Mouse (Mus musculus) megakaryocyte, embryonic 14.5 days (primary cell): Measurements from ENCODE around the gene Kctd8. TPM values are rescaled to one million over a fixed set of nuclear protein-coding genes. Genes with fewer than 3 reads are reported as not detected.

Source experiments
- H3K27me3 ChIP-seq: replicated peaks from 2 replicates; pipeline ENCODE3; 2012; ENCODE audit warnings: inconsistent platforms
- H3K36me3 ChIP-seq: replicated peaks from 2 replicates; pipeline ENCODE3; 2012; ENCODE audit warnings: low read length, inconsistent platforms, mixed read lengths
- H3K4me1 ChIP-seq: 2 replicates; pipeline ENCODE4 v1.6.1; 2012; ENCODE audit warnings: inconsistent platforms
- H3K4me3 ChIP-seq: replicated peaks from 2 replicates; pipeline ENCODE3; 2012; ENCODE audit warnings: moderate library complexity, mild to moderate bottlenecking, inconsistent platforms
- H3K9me3 ChIP-seq: 2 replicates; pipeline ENCODE4 v1.6.1; 2012; ENCODE audit warnings: inconsistent platforms
- FLI1 ChIP-seq: IDR thresholded peaks from 2 replicates; pipeline ENCODE4 v1.6.1; 2012; ENCODE audit warnings: low read length, inconsistent platforms, mixed read lengths
- GATA1 ChIP-seq: IDR thresholded peaks from 3 replicates; pipeline ENCODE4 v1.6.1; 2012; ENCODE audit warnings: mixed read lengths, low read length, inconsistent platforms, borderline replicate concordance
- polyA plus RNA-seq: library from polyadenylated mRNA; stranded (reverse); fragments of >175 nt; gene quantifications from 2 replicates; pipeline ENCODE4 v1.2.3, GENCODE M21; 2012; ENCODE audit warnings: low replicate concordance; ENCODE audit not compliant: insufficient read depth

Gene Kctd8
- polyA plus RNA-seq, 1 experiment: not detected

DNA sequence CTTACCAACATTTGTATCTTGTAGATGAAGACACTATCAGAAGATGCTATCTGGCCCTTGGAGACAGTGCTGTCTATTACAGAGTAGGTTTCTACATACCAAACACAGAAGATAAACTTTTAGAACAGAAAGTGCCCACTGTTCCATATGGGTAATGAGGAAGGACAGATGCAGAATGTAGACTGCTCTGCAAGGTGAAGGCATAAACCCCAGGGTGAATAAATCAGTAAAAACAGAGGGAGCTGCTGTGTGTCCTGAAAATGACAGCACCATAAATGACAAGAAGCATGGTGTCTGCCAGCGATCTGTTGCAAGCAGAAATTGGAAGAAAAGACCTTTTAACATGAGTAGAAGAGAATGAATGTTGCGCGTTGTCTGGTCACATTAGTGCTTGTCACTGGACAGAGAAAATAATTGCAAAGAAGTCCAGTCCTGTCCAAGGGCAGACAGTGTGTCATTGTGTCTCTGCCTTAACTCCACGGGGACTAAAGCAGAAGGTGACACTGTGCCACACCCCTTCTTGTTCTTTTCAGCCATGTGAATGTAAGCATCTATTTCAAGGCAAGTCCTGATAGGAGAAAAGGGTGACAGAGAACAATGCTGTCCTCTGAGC is 181.5 kb downstream of the Kctd8 start:
- H3K4me1 ChIP-seq: no peaks in the 10 kb centered on the region
- H3K4me3 ChIP-seq: no peak overlapping the region
- peaks cover 3% of the 10 kb centered on the region; the same call in 1 of the 2 replicates for H3K9me3 ChIP-seq
- H3K36me3 ChIP-seq: no peaks in the 10 kb centered on the region
- H3K27me3 ChIP-seq: no peaks in the 10 kb centered on the region
- TF ChIP-seq GATA1: no peak
- no peak for TF ChIP-seq FLI1

DNA sequence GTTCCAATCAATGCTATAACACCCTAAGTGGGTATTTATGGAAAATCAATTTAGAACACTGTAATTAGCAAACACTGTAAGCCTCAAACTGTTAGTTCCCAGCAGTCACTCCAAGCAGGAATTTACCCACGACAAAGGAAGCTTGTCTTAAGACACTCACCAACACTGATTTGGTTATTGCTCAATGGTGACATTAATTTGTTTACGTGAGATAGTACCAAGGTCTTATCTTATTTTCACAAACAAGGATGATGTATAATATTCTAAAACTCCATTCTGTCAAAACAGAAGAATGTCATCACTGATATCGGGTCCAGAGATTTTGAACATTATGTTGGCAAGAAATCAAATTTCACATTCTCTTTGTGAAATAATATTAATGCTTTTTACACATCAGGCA is 185.0 kb downstream of the Kctd8 start:
- no peaks in the 10 kb centered on the region for H3K36me3 ChIP-seq
- H3K4me3 ChIP-seq: no peak overlapping the region
- no peaks in the 10 kb centered on the region for H3K4me1 ChIP-seq
- H3K9me3 ChIP-seq: peaks cover 3% of the 10 kb centered on the region
- TF ChIP-seq GATA1: no peak
- H3K27me3 ChIP-seq: no peaks in the 10 kb centered on the region

DNA sequence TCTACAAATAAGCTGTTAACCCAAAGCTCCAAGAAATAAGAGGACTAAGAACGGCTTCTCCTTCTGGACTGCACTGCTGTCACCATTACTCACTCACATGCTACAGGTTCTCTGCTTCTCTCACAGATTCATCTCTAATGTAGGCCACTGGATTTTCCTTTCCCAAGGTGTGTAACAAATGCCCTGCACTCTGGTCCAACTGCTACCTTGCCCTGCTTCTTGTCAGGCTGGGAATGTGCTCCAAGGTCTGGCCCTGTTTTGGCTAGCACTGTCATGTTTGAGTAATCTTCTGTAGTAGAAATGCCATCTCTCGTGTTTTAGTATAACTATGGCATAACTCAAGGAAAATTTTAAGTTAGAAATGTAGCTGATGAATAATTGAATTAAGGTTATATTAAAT is 195.7 kb downstream of the Kctd8 start:
- H3K9me3 ChIP-seq: peaks cover 3% of the 10 kb centered on the region; the same call in 1 of the 2 replicates
- no peaks in the 10 kb centered on the region for H3K36me3 ChIP-seq

DNA sequence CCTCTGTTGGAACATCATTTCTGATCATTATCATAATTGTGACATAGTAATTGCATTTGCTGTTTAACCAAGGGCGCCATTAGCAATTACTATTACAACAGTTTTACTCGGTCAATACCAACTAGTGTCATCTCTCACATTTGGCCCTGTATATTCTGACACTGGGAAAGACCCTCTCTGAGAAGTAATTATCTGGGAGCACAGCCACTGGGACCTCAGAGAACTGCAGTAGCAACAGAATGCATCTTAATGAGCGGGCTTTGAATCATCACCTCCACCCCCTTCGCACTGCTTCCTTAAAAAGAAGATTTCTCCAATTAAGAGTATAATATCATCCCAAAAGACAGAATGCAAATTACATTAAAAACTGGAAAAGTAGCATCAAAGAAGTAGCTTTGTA is 200.4 kb downstream of the Kctd8 start:
- Histone ChIP-seq H3K36me3 (no peaks in the 10 kb centered on the region), H3K9me3 (no peaks in the 10 kb centered on the region), H3K27me3 (no peaks in the 10 kb centered on the region), H3K4me3 (no peak overlapping the region), H3K4me1 (no peaks in the 10 kb centered on the region)
- TF ChIP-seq FLI1 (no peak), GATA1 (no peak)

More for the DNA sequence above, 195.7 kb downstream of the Kctd8 start:
- Histone ChIP-seq H3K4me3 (no peak overlapping the region), H3K4me1 (no peaks in the 10 kb centered on the region), H3K27me3 (no peaks in the 10 kb centered on the region)
- TF ChIP-seq FLI1 (no peak), GATA1 (no peak)

DNA sequence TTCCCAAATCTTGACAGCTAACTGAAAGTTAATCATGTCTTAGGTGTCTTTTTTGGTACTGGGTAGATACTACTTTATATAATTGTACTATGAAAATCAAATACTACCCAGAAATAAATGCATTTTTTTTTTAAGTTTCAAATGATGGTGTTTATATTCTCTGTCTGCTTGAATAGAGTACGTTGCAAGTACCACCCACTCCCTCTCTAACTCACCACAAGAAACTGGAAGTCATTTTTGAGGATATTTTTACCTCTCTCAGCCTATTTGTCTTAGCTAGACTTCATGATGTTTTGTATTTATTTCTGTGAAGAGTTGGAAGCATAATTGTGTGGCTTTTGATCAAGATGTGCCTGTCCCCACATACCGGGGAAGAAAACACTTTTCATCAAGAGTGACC is 232.8 kb downstream of the Kctd8 start:
- no peaks in the 10 kb centered on the region for H3K36me3 ChIP-seq
- H3K4me3 ChIP-seq: no peak overlapping the region
- no peaks in the 10 kb centered on the region for H3K27me3 ChIP-seq
- H3K9me3 ChIP-seq: 0 out of 2 replicates have a peak, but pooled peaks cover 3% of the 10 kb centered on the region
- no peaks in the 10 kb centered on the region for H3K4me1 ChIP-seq
- no peak for TF ChIP-seq FLI1
- no peak for TF ChIP-seq GATA1

DNA sequence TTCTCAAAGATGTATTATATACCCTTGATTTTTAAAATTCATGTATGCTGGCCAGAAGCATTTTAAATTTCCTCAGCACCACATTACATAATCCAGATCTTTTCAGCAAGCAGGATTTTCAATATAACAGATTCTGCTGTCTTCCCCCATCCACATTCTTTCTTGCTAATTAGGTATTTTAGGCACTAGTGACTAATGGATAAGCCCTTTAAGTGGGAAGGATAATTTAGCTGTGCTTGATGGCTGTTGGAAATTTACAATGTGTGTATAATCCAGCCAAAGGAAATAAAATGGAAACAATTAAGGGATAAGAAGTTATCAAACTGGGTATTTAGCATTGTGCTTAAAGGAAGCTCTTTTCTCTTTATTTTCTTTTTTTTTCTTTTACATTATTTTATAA is 252.6 kb downstream of the Kctd8 start:
- Histone ChIP-seq H3K36me3 (no peaks in the 10 kb centered on the region), H3K9me3 (0 out of 2 replicates have a peak, but pooled peaks cover 3% of the 10 kb centered on the region), H3K4me1 (no peaks in the 10 kb centered on the region), H3K4me3 (no peak overlapping the region), H3K27me3 (no peaks in the 10 kb centered on the region)
- TF ChIP-seq FLI1 (no peak), GATA1 (no peak)

Other genes starting within 250 kb of the Kctd8 start
- not detected in 2 replicates for gene Yipf7, start 201.0 kb upstream of the Kctd8 start, polyA plus RNA-seq
- gene Guf1, start 215.2 kb upstream of the Kctd8 start, polyA plus RNA-seq: 1.6 and 2.8 TPM in 2 replicates